Mouse (Mus musculus) retina, postnatal 1 day (tissue): ENCODE results near the gene Ap1s2.

ENCODE experiments used
- DNase-seq: peaks from one replicate; pipeline ENCODE4 v3.0.0-alpha.2; 2012

The Ap1s2 gene

DNA sequence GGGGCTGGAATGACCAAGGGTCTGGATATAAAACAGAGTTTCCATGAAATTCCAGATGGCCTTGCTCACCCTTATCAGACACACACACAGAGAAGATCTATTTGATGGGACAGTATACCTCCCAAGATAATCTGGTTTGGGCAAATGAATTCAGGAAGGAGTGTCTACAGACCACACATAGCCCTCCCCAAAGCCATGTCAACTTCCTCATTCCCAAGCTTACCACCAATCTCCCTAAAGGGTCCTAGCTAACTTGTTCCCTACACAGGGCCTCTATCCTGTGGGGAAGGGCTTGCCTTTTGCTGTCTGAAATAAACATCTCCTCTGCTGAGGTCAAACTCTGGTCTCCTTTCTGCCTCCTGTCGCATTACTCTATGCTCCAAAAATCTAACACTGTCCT, 72.3 kb downstream of the Ap1s2 start:
- DNase-seq: no peak

- DNase-seq: no peak
Measured at GRCm38 (mm10) chrX:163981500-163981899, 72.7 kb downstream of the Ap1s2 start.

DNA sequence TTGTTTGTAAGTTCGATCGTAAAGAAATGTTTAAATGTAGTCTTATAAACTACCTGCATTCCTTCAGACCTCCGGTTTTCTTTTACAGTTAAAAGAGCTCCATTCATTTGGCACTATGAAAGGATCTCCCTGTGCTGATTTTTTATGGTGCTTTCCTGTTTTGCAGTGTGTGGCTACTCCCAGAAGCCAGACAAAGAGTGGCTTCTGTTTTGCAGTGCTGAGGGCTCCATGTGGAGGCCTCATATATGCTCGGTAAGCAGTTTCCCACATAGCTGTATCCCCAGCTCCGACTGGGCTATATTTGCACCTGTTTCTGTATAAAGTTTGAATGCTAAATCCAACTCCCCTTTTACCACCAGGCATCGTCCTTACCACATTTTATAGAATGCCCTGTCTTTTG, 73.3 kb downstream of the Ap1s2 start:
- no peak for DNase-seq
